Mouse (Mus musculus) CH12.LX (cell line): Measurements from ENCODE around the gene Hapln1. TPM values are rescaled to one million over a fixed set of nuclear protein-coding genes. Genes with fewer than 3 reads are reported as not detected.
A peak's percentile ranks its signal among the peaks of the same experiment; 100 is the strongest.

Experiments
- DNase-seq: peaks from one replicate; pipeline ENCODE4 v3.0.0-alpha.2; 2013; ENCODE audit errors: extremely low read depth
- H3K27ac ChIP-seq: 2 replicates; pipeline ENCODE4 v1.5.1; 2012; ENCODE audit warnings: low read depth, mild to moderate bottlenecking, control low read depth, moderate library complexity; ENCODE audit not compliant: insufficient read depth
- H3K27me3 ChIP-seq: replicated peaks from 2 replicates; pipeline ENCODE3; 2012; ENCODE audit warnings: inconsistent platforms
- H3K36me3 ChIP-seq, 2 experiments: replicated peaks in 1 of 2; 2 replicates each; pipeline versions ENCODE3 to v1.6.1; 2012; ENCODE audit warnings: inconsistent platforms in 1 of 2, low read length in 1 of 2, mild to moderate bottlenecking in 1 of 2, mixed read lengths in 1 of 2, moderate library complexity in 1 of 2; ENCODE audit not compliant: control insufficient read depth in 1 of 2, insufficient read depth in 1 of 2
- H3K4me1 ChIP-seq, 2 experiments: 2 replicates each; pipeline ENCODE4 v1.6.1; 2012; ENCODE audit warnings: inconsistent platforms in 1 of 2, moderate library complexity in 1 of 2; ENCODE audit not compliant: insufficient read depth in 2 of 2, control insufficient read depth in 1 of 2
- H3K4me2 ChIP-seq: 2 replicates; pipeline ENCODE4 v1.6.1; 2012; ENCODE audit warnings: low read depth, mild to moderate bottlenecking, control low read depth; ENCODE audit not compliant: poor library complexity, insufficient read depth, severe bottlenecking
- H3K4me3 ChIP-seq, 3 experiments: fragments of 150-350 bp in 1 of 3; sonication (generic) in 1 of 3; replicated peaks in 1 of 3; 2 replicates each; pipeline versions ENCODE3 to v1.5.1; 2011 to 2012; ENCODE audit warnings: low read depth in 2 of 3, low read length in 2 of 3, mild to moderate bottlenecking in 2 of 3, moderate library complexity in 2 of 3, control low read depth in 1 of 3, improper control_type of control experiment in 1 of 3, inconsistent platforms in 1 of 3, mixed read lengths in 1 of 3; ENCODE audit not compliant: poor library complexity in 1 of 3
- H3K79me2 ChIP-seq: replicated peaks from 2 replicates; pipeline ENCODE4 v1.6.1; 2012; ENCODE audit warnings: mild to moderate bottlenecking, moderate library complexity; ENCODE audit not compliant: control insufficient read depth, poor library complexity, insufficient read depth, severe bottlenecking; ENCODE audit errors: extremely low read depth
- H3K9ac ChIP-seq: 2 replicates; pipeline ENCODE4 v1.6.1; 2012; ENCODE audit warnings: low read depth, mild to moderate bottlenecking, control low read depth, moderate library complexity; ENCODE audit not compliant: insufficient read depth
- H3K9me3 ChIP-seq: replicated peaks from 2 replicates; pipeline ENCODE3; 2012; ENCODE audit warnings: low read length, inconsistent platforms, mixed read lengths
- BHLHE40 ChIP-seq: IDR thresholded peaks from 2 replicates; pipeline ENCODE4 v1.6.1; 2011; ENCODE audit warnings: mild to moderate bottlenecking, low read depth, low read length, improper control_type of control experiment
- CHD1 ChIP-seq: IDR thresholded peaks from 2 replicates; pipeline ENCODE4 v1.6.1; 2012; ENCODE audit warnings: low read depth, low read length, improper control_type of control experiment, inconsistent platforms
- ELF1 ChIP-seq: IDR thresholded peaks from 2 replicates; pipeline ENCODE4 v1.6.1; 2014; ENCODE audit warnings: low read depth, mild to moderate bottlenecking, inconsistent platforms, low read length, improper control_type of control experiment
- EP300 ChIP-seq: IDR thresholded peaks from 2 replicates; pipeline ENCODE4 v1.6.1; 2011; ENCODE audit warnings: low read length, improper control_type of control experiment
- ETS1 ChIP-seq: conservative IDR thresholded peaks from 2 replicates; pipeline ENCODE4 v1.6.1; 2012; ENCODE audit warnings: low read depth, mild to moderate bottlenecking, inconsistent platforms, low read length, improper control_type of control experiment, moderate library complexity
- JUN ChIP-seq: IDR thresholded peaks from 2 replicates; pipeline ENCODE4 v1.6.1; 2011; ENCODE audit warnings: low read depth, mild to moderate bottlenecking, low read length, improper control_type of control experiment, moderate library complexity; ENCODE audit not compliant: insufficient read depth
- MAFK ChIP-seq: IDR thresholded peaks from 2 replicates; pipeline ENCODE4 v1.6.1; 2011; ENCODE audit warnings: low read length, improper control_type of control experiment; ENCODE audit not compliant: insufficient replicate concordance
- MEF2A ChIP-seq: IDR thresholded peaks from 2 replicates; pipeline ENCODE4 v1.6.1; 2014; ENCODE audit warnings: low read depth, mild to moderate bottlenecking, inconsistent platforms, low read length, improper control_type of control experiment, borderline replicate concordance
- MYC ChIP-seq: IDR thresholded peaks from 2 replicates; pipeline ENCODE4 v1.6.1; 2011; ENCODE audit warnings: low read depth, mild to moderate bottlenecking, improper control_type of control experiment, low read length
- NELFE ChIP-seq: IDR thresholded peaks from 2 replicates; pipeline ENCODE4 v1.6.1; 2011; ENCODE audit warnings: low read depth, low read length, improper control_type of control experiment
- POLR2AphosphoS2 ChIP-seq: IDR thresholded peaks from 2 replicates; pipeline ENCODE4 v1.6.1; 2011; ENCODE audit warnings: low read depth, low read length, improper control_type of control experiment
- RAD21 ChIP-seq: IDR thresholded peaks from 2 replicates; pipeline ENCODE4 v1.6.1; 2011; ENCODE audit warnings: low read depth, mild to moderate bottlenecking, low read length, improper control_type of control experiment, moderate library complexity
- RCOR1 ChIP-seq: conservative IDR thresholded peaks from 2 replicates; pipeline ENCODE4 v1.6.1; 2012; ENCODE audit warnings: low read depth, mild to moderate bottlenecking, inconsistent platforms, low read length, improper control_type of control experiment
- SIN3A ChIP-seq: IDR thresholded peaks from 2 replicates; pipeline ENCODE4 v1.6.1; 2012; ENCODE audit warnings: low read length, improper control_type of control experiment, inconsistent platforms
- SMC3 ChIP-seq: IDR thresholded peaks from 2 replicates; pipeline ENCODE4 v1.6.1; 2011; ENCODE audit warnings: low read depth, low read length, improper control_type of control experiment
- TBP ChIP-seq: conservative IDR thresholded peaks from 2 replicates; pipeline ENCODE4 v1.6.1; 2011; ENCODE audit warnings: low read depth, low read length, improper control_type of control experiment
- UBTF ChIP-seq: IDR thresholded peaks from 2 replicates; pipeline ENCODE4 v1.6.1; 2012; ENCODE audit warnings: low read depth, mild to moderate bottlenecking, inconsistent platforms, low read length, improper control_type of control experiment, moderate library complexity
- USF2 ChIP-seq: conservative IDR thresholded peaks from 2 replicates; pipeline ENCODE4 v1.6.1; 2011; ENCODE audit warnings: low read depth, low read length, improper control_type of control experiment
- ZC3H11A ChIP-seq: IDR thresholded peaks from 2 replicates; pipeline ENCODE4 v1.6.1; 2012; ENCODE audit warnings: low read depth, mild to moderate bottlenecking, inconsistent platforms, low read length, improper control_type of control experiment
- ZMIZ1 ChIP-seq: IDR thresholded peaks from 2 replicates; pipeline ENCODE4 v1.6.1; 2012; ENCODE audit warnings: low read depth, mild to moderate bottlenecking, inconsistent platforms, low read length, improper control_type of control experiment
- ZNF384 ChIP-seq: IDR thresholded peaks from 2 replicates; pipeline ENCODE4 v1.6.1; 2012; ENCODE audit warnings: low read depth, low read length, improper control_type of control experiment, inconsistent platforms
- dilution Hi-C: fragments of 300-500 bp; cut with MboI; formaldehyde crosslinking; loops from 2 replicates; pipeline ENCODE4 v1.14.3; 2020; ENCODE audit warnings: low sequenced_read_pairs; ENCODE audit not compliant: extremely low pct_unique_long_range_greater_than_20kb, extremely low pct_ligation_motif_present
- in situ Hi-C: fragments of 300-500 bp; cut with MboI; formaldehyde crosslinking; loops from 3 replicates; pipeline ENCODE4 v1.14.3; 2019; ENCODE audit warnings: low sequenced_read_pairs, low pct_ligation_motif_present, low pct_unique_long_range_greater_than_20kb, mixed read lengths
- polyA plus RNA-seq: library from polyadenylated mRNA; unstranded; fragments of >175 nt; gene quantifications from 2 replicates; pipeline ENCODE4 v1.2.1, GENCODE M21; 2012; ENCODE audit warnings: low read depth; ENCODE audit not compliant: insufficient read length
- total RNA-seq, 2 experiments: library from RNA; depleted of rRNA; stranded (reverse); fragments of 300-350 nt in 1 of 2; fragments of >200 nt in 1 of 2; gene quantifications; 2 replicates each; pipeline ENCODE4 v1.2.3; 2012 to 2014

Gene Hapln1
- total and polyA plus RNA-seq, 3 experiments, result 0.30 to 2.6 (median 0.46) TPM

- Histone ChIP-seq H3K4me1 (peaks cover 4 to 23% of the 10 kb centered on the region in 2 experiments; a peak in 3 of 4 replicates), H3K9ac (no peak overlapping the region), H3K9me3 (peaks cover 6% of the 10 kb centered on the region), H3K27ac (no peak overlapping the region), H3K27me3 (no peaks in the 10 kb centered on the region), H3K36me3 (no peaks in the 10 kb centered on the region), H3K4me3 (no peak overlapping the region), H3K4me2 (no peak overlapping the region), H3K79me2 (no peaks in the 10 kb centered on the region)
- TF ChIP-seq SIN3A (no peak), UBTF (no peak), RCOR1 (no peak), ZC3H11A (no peak), BHLHE40 (no peak), JUN (no peak), POLR2AphosphoS2 (no peak), MEF2A (no peak), RAD21 (no peak), ETS1 (no peak), ZMIZ1 (no peak), TBP (no peak), ELF1 (no peak), MYC (no peak), ZNF384 (no peak), SMC3 (no peak), USF2 (no peak), NELFE (no peak)
- dilution Hi-C loops (no loop called here), in situ Hi-C loops (no loop called here)
- DNase-seq, result no peak
These were observed 57.8 kb downstream of the Hapln1 start for GRCm38 (mm10) chr13:89597354-89597753.

GRCm38 (mm10) chr13:89600466-89600865 is 60.9 kb downstream of the Hapln1 start:
- Histone ChIP-seq H3K27ac (no peak overlapping the region), H3K9ac (no peak overlapping the region)
- in situ Hi-C loops, result no loop called here
- dilution Hi-C loops, result no loop called here
- TF ChIP-seq ETS1 (peak; percentile 56), MEF2A (peak; percentile 17; the same call in 1 of the 2 replicates), MAFK (peak; percentile 97), CHD1 (no peak), RAD21 (no peak), EP300 (peak; percentile 7; the same call in 1 of the 2 replicates)
- TF ChIP-seq, all 38 proteins: peak for 4
- no peaks in the 10 kb centered on the region for H3K36me3 ChIP-seq
- H3K4me3 ChIP-seq, result no peak overlapping the region
- H3K27me3 ChIP-seq, result no peaks in the 10 kb centered on the region
- peaks cover 3% of the 10 kb centered on the region for H3K9me3 ChIP-seq
- H3K79me2 ChIP-seq, result no peaks in the 10 kb centered on the region
- peak; percentile 75 for DNase-seq
- H3K4me1 ChIP-seq, result peaks cover 4 to 23% of the 10 kb centered on the region in 2 experiments; a peak in 3 of 4 replicates
- H3K4me2 ChIP-seq, result peak overlapping the region; percentile 50
